Mouse (Mus musculus) T-cell, adult 66 days (primary cell): ENCODE measurements around the gene Nasp. TPM values are rescaled to one million over a fixed set of nuclear protein-coding genes. Genes with fewer than 3 reads are reported as not detected.

Experiments
- total RNA-seq, 2 experiments: library from RNA; stranded (reverse); gene quantifications; 3 replicates in 1 of 2; 4 replicates in 1 of 2; pipeline ENCODE4 v1.2.4; 2023

Gene Nasp
- total RNA-seq, result 100 to 1,000 TPM in 1 of 2 experiments, 10 to 100 TPM in 1; 82.1 to 104 TPM

DNA sequence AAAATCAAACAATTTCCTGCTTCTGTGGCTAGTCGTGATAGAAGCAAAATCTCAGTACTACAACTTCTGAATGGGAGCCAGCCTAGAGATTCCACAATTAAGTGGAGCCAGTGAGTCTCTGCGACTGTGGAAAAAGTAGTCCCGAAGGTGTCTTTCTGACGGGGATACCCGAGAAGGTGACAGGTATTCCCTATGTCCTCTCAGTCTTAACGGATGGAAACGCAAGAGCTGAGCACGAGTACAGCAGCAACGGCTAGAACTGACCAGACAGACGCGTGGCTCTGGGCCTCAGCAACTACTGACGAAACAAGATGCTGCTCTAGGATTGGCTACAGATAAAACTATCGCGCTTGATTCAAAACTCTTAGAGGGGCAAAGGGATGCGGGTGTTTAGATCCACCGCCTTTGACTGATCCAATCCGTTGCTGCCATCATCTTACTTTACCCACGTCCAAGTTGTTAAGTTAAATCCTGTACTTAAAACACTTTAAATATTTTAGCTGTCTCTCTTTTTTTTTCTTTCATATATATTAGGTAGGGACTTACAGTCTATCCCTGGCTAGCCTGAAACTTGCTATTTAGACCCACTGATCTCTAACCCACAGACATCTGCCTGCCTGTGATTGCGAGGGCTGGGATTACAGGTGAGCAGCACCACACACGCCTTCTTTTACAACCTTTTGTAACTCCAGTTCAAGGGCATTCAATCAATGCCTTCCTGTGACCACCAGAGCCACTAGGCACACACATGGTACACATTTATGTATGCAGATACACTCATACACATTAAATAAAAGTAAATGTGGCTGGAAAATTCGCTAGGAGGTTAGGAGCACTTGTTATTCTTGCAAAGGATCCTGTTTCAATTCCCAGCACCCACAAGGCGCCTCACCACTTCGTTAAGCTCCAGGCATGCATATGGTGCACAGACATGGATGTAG lies at the start of gene Nasp:
Nasp (minus strand) TSS at position 220 of the 941 bp plus-strand sequence.

DNA sequence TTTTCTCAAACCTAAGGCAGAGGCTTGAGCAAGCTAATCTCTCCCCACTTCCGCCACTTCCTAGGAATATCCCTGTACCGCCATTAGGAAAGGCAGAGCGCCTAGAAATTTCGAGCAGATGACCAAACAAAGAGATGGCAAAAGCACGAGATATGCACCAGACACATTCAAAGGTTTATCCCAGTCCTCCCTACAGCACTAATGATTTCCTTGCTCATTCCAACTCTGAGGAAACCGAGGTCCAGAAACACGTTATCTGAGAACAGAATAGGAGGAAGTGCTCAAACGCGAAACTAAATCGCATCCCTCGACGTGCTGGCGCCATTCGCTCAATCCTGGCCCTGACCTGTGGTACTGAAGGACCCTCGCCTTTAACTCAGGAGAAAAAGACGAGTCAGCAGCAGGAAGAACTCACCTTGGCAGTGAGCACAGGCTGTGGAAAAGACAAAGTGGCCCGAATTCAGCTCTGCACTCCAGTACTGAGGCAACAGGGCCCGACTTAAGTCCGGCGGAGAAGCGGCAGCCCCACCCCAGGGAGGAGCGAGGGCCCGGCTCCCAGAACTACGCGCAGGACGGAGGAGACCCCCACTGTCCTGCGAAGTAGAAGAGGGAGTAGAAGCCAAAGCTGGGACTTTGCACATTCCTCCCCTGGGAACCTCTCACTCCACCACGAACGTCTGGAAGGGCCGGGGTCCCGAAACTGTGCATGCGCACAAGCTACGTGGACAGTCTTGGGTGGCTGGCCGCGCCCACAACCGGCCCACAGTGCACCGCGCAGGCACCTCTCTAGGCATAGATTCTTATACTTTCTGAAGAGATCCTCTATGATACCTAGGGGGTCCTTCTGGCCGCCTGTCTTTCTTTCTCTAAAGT lies 23.4 kb upstream of the Nasp start, which contains the start of gene Akr1a1:
Akr1a1 (minus strand) TSS at position 757 of the 873 bp plus-strand sequence.

DNA sequence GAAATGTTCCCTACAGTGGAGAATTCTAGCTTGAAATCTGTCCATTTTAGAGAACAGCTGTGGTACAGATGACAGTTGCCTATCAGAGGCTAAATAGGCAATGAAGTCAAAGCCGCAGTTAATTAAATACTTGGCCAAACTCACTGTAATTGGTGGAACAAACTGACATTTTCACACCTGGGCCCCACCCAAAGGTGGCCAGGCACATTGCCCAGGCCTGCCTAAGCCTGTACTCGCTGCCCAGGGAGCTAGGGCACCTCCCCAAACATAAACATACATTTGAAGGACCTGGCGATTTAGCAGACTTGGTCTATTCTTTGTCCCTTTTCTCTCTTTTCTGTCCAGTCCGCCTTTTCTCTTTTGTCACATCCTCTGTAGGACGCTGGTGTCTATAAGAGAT lies 31.4 kb downstream of the Nasp start, which contains the start of gene Ccdc17:
Ccdc17 (plus strand) TSS at position 276 of the 400 bp plus-strand sequence.

DNA sequence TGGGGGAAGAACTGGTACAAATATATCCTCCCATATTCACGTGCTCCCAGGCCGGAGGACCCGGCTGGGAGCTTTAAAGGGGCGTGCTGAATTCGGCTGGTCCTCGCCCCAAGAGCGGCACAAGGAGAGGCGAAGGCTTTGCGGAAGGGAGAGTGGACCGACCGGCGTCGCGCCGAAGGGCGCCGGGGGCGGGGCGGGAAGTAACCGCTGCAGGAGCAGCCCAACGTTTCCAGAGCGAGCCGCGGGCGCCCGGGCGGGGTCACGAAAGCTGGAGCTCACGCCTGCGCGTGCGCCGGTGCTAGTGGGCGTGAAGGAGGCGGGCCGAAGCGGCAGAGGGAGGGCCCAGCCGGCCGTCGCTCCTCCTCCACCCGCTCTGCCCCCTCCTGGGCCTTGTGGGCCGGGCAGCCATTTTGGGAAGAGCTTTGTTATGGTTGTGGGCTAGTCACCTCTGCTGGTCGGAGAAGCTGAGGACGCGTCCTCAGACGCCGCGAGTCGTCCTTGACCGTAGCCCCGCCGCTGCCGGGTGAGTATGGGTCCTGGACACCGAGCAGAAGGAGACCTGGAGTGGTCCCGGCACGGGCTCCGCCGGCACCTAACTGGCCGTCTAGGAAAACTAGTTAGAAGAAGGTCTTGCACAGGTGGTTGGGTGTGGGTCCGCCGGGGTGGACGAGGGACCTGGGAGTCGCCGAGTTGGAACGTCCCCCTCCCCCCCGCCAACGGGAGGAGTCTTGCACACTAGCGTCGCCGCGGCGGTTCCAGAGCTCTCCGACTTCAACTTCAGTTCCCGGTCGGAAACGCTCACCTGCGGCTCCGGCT lies 70.2 kb downstream of the Nasp start, which contains the start of gene Gpbp1l1:
Gpbp1l1 (plus strand) TSS at position 353 of the 816 bp plus-strand sequence.

DNA sequence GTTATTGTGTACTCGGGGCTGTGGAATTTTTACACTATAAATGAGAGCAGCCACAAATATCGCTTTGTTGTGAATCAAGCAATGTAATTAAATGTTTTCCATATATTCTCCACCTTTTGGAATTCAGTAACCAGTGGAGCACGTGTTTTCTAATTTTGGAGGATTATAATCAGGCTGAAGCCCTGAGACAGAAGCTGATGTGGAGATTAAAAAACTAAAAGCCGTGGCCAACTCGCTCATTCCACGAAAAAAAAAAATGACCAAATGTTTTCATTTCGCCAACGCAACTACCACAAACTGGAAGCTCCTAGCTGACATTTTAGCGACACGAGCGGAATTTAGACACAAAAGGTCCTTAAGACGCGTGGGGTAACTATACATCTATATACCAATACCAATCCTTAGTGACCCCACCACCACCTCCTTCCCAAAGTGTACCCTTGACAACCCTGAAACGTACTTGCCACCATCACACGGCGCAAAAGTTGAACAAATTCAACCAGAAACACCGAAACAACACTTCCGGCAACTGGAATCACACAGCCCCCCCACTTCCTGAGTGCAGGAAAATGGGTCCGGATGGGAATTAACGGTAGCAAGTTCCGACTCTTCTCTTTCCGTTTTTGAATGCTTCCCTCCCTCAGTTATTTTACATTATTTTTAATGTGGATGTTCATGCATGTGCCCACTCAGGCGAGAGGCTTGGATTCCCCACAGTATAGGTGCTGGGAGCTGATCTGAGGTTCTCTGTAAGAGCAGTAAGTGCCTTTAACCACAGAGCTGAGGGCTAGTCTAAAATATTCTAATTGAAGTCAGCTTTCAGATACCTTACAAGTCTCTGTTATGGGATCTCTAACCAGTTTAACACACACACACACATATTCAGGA lies 72.1 kb downstream of the Nasp start, which contains the start of gene Tmem69:
Tmem69 (minus strand) TSS at position 524 of the 888 bp plus-strand sequence.

Other genes starting within 250 kb of the Nasp start
- gene Mast2, start 163.8 kb downstream of the Nasp start, total RNA-seq, result 10 to 100 TPM; 30.0 to 31.3 TPM
- gene Ipp, start 120.4 kb downstream of the Nasp start, total RNA-seq, result 10 to 100 TPM; 12.5 to 13.0 TPM
- gene Tmem69, start 72.0 kb downstream of the Nasp start, total RNA-seq, result 1 to 10 TPM; 8.9 to 9.7 TPM
- 100 to 1,000 TPM; 118 to 120 TPM for gene Gpbp1l1, start 70.3 kb downstream of the Nasp start, total RNA-seq
- 10 to 100 TPM; 12.8 to 14.4 TPM for gene Ccdc17, start 31.3 kb downstream of the Nasp start, total RNA-seq
- gene Akr1a1, start 23.7 kb upstream of the Nasp start, total RNA-seq, result 100 to 1,000 TPM; 186 to 195 TPM
- gene Prdx1, start 57.6 kb upstream of the Nasp start, total RNA-seq, result 100 to 1,000 TPM; 164 TPM
- 1 to 10 TPM; 4.5 to 6.0 TPM for gene Mmachc, start 80.5 kb upstream of the Nasp start, total RNA-seq
- 10 to 100 TPM; 13.1 to 19.6 TPM for gene Ccdc163, start 80.6 kb upstream of the Nasp start, total RNA-seq
- gene Tesk2, start 93.0 kb upstream of the Nasp start, total RNA-seq, result 1 to 10 TPM; 4.8 to 7.5 TPM
- 10 to 100 TPM; 58.9 to 60.1 TPM for gene Toe1, start 179.7 kb upstream of the Nasp start, total RNA-seq
- gene Mutyh, start 179.8 kb upstream of the Nasp start, total RNA-seq, result 10 to 100 TPM in 1 of 2 experiments, 1 to 10 TPM in 1; 9.4 to 11.7 TPM
- not detected for gene Hpdl, start 193.8 kb upstream of the Nasp start, total RNA-seq
- gene Zswim5, start 249.4 kb upstream of the Nasp start, total RNA-seq, result under 1 TPM in 1 of 2 experiments, not detected in 1; 0.24 TPM